Mouse (Mus musculus): Measurements from ENCODE around the gene Sh2d3c. TPM values are rescaled to one million over a fixed set of nuclear protein-coding genes. Genes with fewer than 3 reads are reported as not detected.
A peak's percentile ranks its signal among the peaks of the same experiment; 100 is the strongest.

The Sh2d3c gene
- polyA plus RNA-seq, 1 experiment from 2014 or later, result 29.1 TPM

GRCm38 (mm10) chr2:32776192-32776591 is 55.3 kb downstream of the Sh2d3c start:
- ATAC-seq (ENCODE audit: insufficient number of reproducible peaks, insufficient read depth, low FRiP score, low TSS enrichment), result no peak
- H3K4me1 ChIP-seq, result peaks cover 15% of the 10 kb centered on the region
- H3K9me3 ChIP-seq, result no peaks in the 10 kb centered on the region
- H3K27ac ChIP-seq, result no peak overlapping the region
- peak overlapping the region; percentile 73 for H3K4me2 ChIP-seq (replicated peaks)
- H3K36me3 ChIP-seq, result no peaks in the 10 kb centered on the region
- peak overlapping the region; percentile 53 for H3K4me3 ChIP-seq
- 0 out of 2 replicates have a peak, but pooled peaks cover 4% of the 10 kb centered on the region for H3K27me3 ChIP-seq
- peak overlapping the region; percentile 44 for H3K9ac ChIP-seq
- 21% methylated on average over 22 of the region's 22 CpGs for WGBS

GRCm38 (mm10) chr2:32778081-32778480 is 57.2 kb downstream of the Sh2d3c start:
- Histone ChIP-seq H3K9me3 (no peaks in the 10 kb centered on the region), H3K9ac (no peak overlapping the region), H3K27ac (no peak overlapping the region), H3K36me3 (no peaks in the 10 kb centered on the region), H3K4me3 (no peak overlapping the region), H3K4me2 (replicated peaks) (no peak overlapping the region), H3K4me1 (peaks cover 11% of the 10 kb centered on the region), H3K27me3 (0 out of 2 replicates have a peak, but pooled peaks cover 4% of the 10 kb centered on the region)
- ATAC-seq (ENCODE audit: insufficient number of reproducible peaks, insufficient read depth, low FRiP score, low TSS enrichment), result no peak
- 86% methylated on average over 6 of the region's 6 CpGs for WGBS

- WGBS, result 15% methylated on average over 8 of the region's 8 CpGs
Measured at GRCm38 (mm10) chr2:32779131-32779530, 58.3 kb downstream of the Sh2d3c start.

GRCm38 (mm10) chr2:32779714-32780113 is 58.9 kb downstream of the Sh2d3c start:
- ATAC-seq (ENCODE audit: insufficient number of reproducible peaks, insufficient read depth, low FRiP score, low TSS enrichment), result no peak
- WGBS, result 86% methylated on average over 6 of the region's 6 CpGs

More at GRCm38 (mm10) chr2:32779131-32779530, 58.3 kb downstream of the Sh2d3c start:
- Histone ChIP-seq H3K4me3 (no peak overlapping the region), H3K27me3 (0 out of 2 replicates have a peak, but pooled peaks cover 4% of the 10 kb centered on the region), H3K9me3 (no peaks in the 10 kb centered on the region), H3K9ac (no peak overlapping the region), H3K4me2 (replicated peaks) (no peak overlapping the region), H3K4me1 (peaks cover 11% of the 10 kb centered on the region), H3K27ac (no peak overlapping the region), H3K36me3 (no peaks in the 10 kb centered on the region)
- no peak for ATAC-seq (ENCODE audit: insufficient number of reproducible peaks, insufficient read depth, low FRiP score, low TSS enrichment)

GRCm38 (mm10) chr2:32781710-32782109 is 60.9 kb downstream of the Sh2d3c start:
- Histone ChIP-seq H3K4me2 (replicated peaks) (no peak overlapping the region), H3K27me3 (0 out of 2 replicates have a peak, but pooled peaks cover 3% of the 10 kb centered on the region), H3K27ac (no peak overlapping the region), H3K4me1 (no peaks in the 10 kb centered on the region), H3K4me3 (no peak overlapping the region), H3K36me3 (no peaks in the 10 kb centered on the region), H3K9ac (no peak overlapping the region), H3K9me3 (no peaks in the 10 kb centered on the region)
- WGBS, result 79% methylated on average over 6 of the region's 6 CpGs
- no peak for ATAC-seq (ENCODE audit: insufficient number of reproducible peaks, insufficient read depth, low FRiP score, low TSS enrichment)

More at GRCm38 (mm10) chr2:32779714-32780113, 58.9 kb downstream of the Sh2d3c start:
- no peak overlapping the region for H3K4me2 ChIP-seq (replicated peaks)
- no peak overlapping the region for H3K27ac ChIP-seq
- H3K36me3 ChIP-seq, result no peaks in the 10 kb centered on the region
- H3K4me1 ChIP-seq, result peaks cover 11% of the 10 kb centered on the region
- H3K9ac ChIP-seq, result no peak overlapping the region
- no peak overlapping the region for H3K4me3 ChIP-seq
- 0 out of 2 replicates have a peak, but pooled peaks cover 4% of the 10 kb centered on the region for H3K27me3 ChIP-seq
- no peaks in the 10 kb centered on the region for H3K9me3 ChIP-seq

- Histone ChIP-seq H3K4me1 (no peaks in the 10 kb centered on the region), H3K4me2 (replicated peaks) (no peak within 1 kb of the TSS), H3K9ac (no peak within 1 kb of the TSS), H3K27me3 (no peaks in the 10 kb centered on the region), H3K27ac (no peak within 1 kb of the TSS), H3K36me3 (no peaks in the 10 kb centered on the region), H3K9me3 (no peaks in the 10 kb centered on the region), H3K4me3 (no peak within 1 kb of the TSS)
- ATAC-seq (ENCODE audit: insufficient number of reproducible peaks, insufficient read depth, low FRiP score, low TSS enrichment), result no peak
- 62% methylated on average over 4 of the region's 4 CpGs for WGBS
Measured at GRCm38 (mm10) chr2:32784048-32784681, 63.3 kb downstream of the Sh2d3c start, which contains the start of gene Cfap157. Gene Cfap157, minus strand, starts transcription at chr2:32784428.

GRCm38 (mm10) chr2:32787176-32787575 is 66.3 kb downstream of the Sh2d3c start:
- no peak overlapping the region for H3K4me2 ChIP-seq (replicated peaks)
- no peak for ATAC-seq (ENCODE audit: insufficient number of reproducible peaks, insufficient read depth, low FRiP score, low TSS enrichment)
- no peaks in the 10 kb centered on the region for H3K9me3 ChIP-seq
- H3K27ac ChIP-seq, result no peak overlapping the region
- peaks cover 4% of the 10 kb centered on the region; the same call in 1 of the 2 replicates for H3K36me3 ChIP-seq
- WGBS, result 62% methylated on average over 6 of the region's 6 CpGs
- H3K4me1 ChIP-seq, result no peaks in the 10 kb centered on the region
- no peaks in the 10 kb centered on the region for H3K27me3 ChIP-seq
- no peak overlapping the region for H3K9ac ChIP-seq
- no peak overlapping the region for H3K4me3 ChIP-seq

GRCm38 (mm10) chr2:32788581-32788980 is 67.7 kb downstream of the Sh2d3c start:
- H3K9ac ChIP-seq, result no peak overlapping the region
- no peaks in the 10 kb centered on the region for H3K4me1 ChIP-seq
- no peak overlapping the region for H3K27ac ChIP-seq
- H3K27me3 ChIP-seq, result no peaks in the 10 kb centered on the region
- no peak overlapping the region for H3K4me3 ChIP-seq
- peaks cover 4% of the 10 kb centered on the region; the same call in 1 of the 2 replicates for H3K36me3 ChIP-seq
- ATAC-seq (ENCODE audit: insufficient number of reproducible peaks, insufficient read depth, low FRiP score, low TSS enrichment), result no peak
- H3K4me2 ChIP-seq (replicated peaks), result no peak overlapping the region
- 34% methylated on average over 2 of the region's 2 CpGs for WGBS
- no peaks in the 10 kb centered on the region for H3K9me3 ChIP-seq

GRCm38 (mm10) chr2:32791297-32791696 is 70.4 kb downstream of the Sh2d3c start:
- Histone ChIP-seq H3K27me3 (no peaks in the 10 kb centered on the region), H3K4me2 (replicated peaks) (no peak overlapping the region), H3K9ac (no peak overlapping the region), H3K36me3 (peaks cover 23% of the 10 kb centered on the region), H3K27ac (no peak overlapping the region), H3K4me1 (no peaks in the 10 kb centered on the region), H3K9me3 (no peaks in the 10 kb centered on the region), H3K4me3 (no peak overlapping the region)
- 83% methylated on average over 6 of the region's 6 CpGs for WGBS
- no peak for ATAC-seq (ENCODE audit: insufficient number of reproducible peaks, insufficient read depth, low FRiP score, low TSS enrichment)

- ATAC-seq (ENCODE audit: insufficient number of reproducible peaks, insufficient read depth, low FRiP score, low TSS enrichment), result no peak
- no peaks in the 10 kb centered on the region for H3K9me3 ChIP-seq
- H3K4me1 ChIP-seq, result no peaks in the 10 kb centered on the region
- 90% methylated on average over 13 of the region's 13 CpGs for WGBS
- H3K4me2 ChIP-seq (replicated peaks), result no peak overlapping the region
- no peak overlapping the region for H3K27ac ChIP-seq
- no peak overlapping the region for H3K4me3 ChIP-seq
- H3K36me3 ChIP-seq, result peaks cover 52% of the 10 kb centered on the region
- H3K27me3 ChIP-seq, result no peaks in the 10 kb centered on the region
- H3K9ac ChIP-seq, result no peak overlapping the region
Measured at GRCm38 (mm10) chr2:32795748-32796418, 75.0 kb downstream of the Sh2d3c start.

- Histone ChIP-seq H3K9me3 (no peaks in the 10 kb centered on the region), H3K36me3 (peaks cover 59% of the 10 kb centered on the region), H3K27ac (no peak overlapping the region), H3K27me3 (no peaks in the 10 kb centered on the region), H3K4me1 (no peaks in the 10 kb centered on the region), H3K4me2 (replicated peaks) (no peak overlapping the region), H3K9ac (no peak overlapping the region), H3K4me3 (no peak overlapping the region)
- WGBS, result 59% methylated on average over 10 of the region's 10 CpGs
- ATAC-seq (ENCODE audit: insufficient number of reproducible peaks, insufficient read depth, low FRiP score, low TSS enrichment), result no peak
Measured at GRCm38 (mm10) chr2:32798251-32798962, 77.6 kb downstream of the Sh2d3c start.

All from embryonic facial prominence, embryonic 12.5 days (tissue).